Mouse (Mus musculus) embryonic fibroblast, embryonic 13.5 days (primary cell): ENCODE data around the gene Glis1.

Experiments
- CTCF ChIP-seq: IDR thresholded peaks from 2 replicates; pipeline ENCODE4 v1.5.1; 2011; ENCODE audit warnings: mild to moderate bottlenecking, control low read depth, low read length, moderate library complexity, borderline replicate concordance; ENCODE audit not compliant: insufficient read depth
- POLR2A ChIP-seq: IDR thresholded peaks from 2 replicates; pipeline ENCODE4 v1.6.1; 2011; ENCODE audit warnings: low read depth, mild to moderate bottlenecking, control low read depth, low read length, moderate library complexity

- no peak for TF ChIP-seq POLR2A
- no peak for TF ChIP-seq CTCF
These were observed 246.9 kb downstream of the Glis1 start for GRCm38 (mm10) chr4:107681099-107681849.
